Mouse (Mus musculus): ENCODE data around the gene Rasgef1a. TPM values are rescaled to one million over a fixed set of nuclear protein-coding genes. Genes with fewer than 3 reads are reported as not detected.

Rasgef1a gene
- polyA plus RNA-seq (2015; fragmentation: Nextera tagmentation; extraction: Ambion mirVana) = 0.13 and 0.33 TPM in 2 replicates

GRCm38 (mm10) chr6:118010756-118011615, at the start of gene Rasgef1a:
Gene Rasgef1a, plus strand, starts transcription at chr6:118011438.
- Histone ChIP-seq H3K27ac (no peak within 1 kb of the TSS), H3K4me2 (replicated peaks) (peak within 1 kb of the TSS; percentile 88), H3K4me1 (replicated peaks) (no peaks in the 10 kb centered on the region; the same call in 1 of the 2 replicates), H3K9me3 (no peaks in the 10 kb centered on the region), H3K27me3 (replicated peaks) (peaks cover 49% of the 10 kb centered on the region), H3K9ac (peak within 1 kb of the TSS; percentile 20; the same call in 1 of the 2 replicates), H3K36me3 (no peaks in the 10 kb centered on the region), H3K4me3 (replicated peaks) (peak within 1 kb of the TSS; percentile 40)
- no peak for ATAC-seq
- 13% methylated on average over 52 of the region's 70 CpGs for WGBS

GRCm38 (mm10) chr6:117963201-117963600, 48.0 kb upstream of the Rasgef1a start:
- H3K36me3 ChIP-seq = no peaks in the 10 kb centered on the region

DNA sequence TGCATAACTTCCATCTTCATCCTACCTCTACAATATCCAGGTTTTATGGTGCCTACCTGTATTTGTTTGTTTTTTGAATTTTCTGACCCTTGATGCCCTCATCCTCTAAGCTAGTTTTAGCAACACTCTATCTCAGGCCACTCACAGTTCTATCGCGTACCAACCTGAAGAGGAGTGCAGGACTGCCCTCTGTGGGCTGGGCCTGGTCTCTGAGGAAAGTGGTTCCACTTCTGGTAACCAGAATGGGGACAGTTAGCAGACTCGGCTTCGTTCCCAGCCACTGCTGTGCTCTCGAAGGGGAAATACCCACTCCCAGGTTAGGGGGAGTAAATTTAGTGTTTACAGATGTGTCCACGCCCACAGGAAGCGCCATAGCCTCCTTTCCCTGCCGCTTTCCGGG, 44.5 kb upstream of the Rasgef1a start:
- H3K4me2 ChIP-seq (replicated peaks) = no peak overlapping the region
- no peak for ATAC-seq
- no peak overlapping the region for H3K9ac ChIP-seq
- H3K9me3 ChIP-seq = no peaks in the 10 kb centered on the region
- WGBS = 31% methylated on average over 9 of the region's 9 CpGs
- no peaks in the 10 kb centered on the region for H3K4me1 ChIP-seq (replicated peaks)
- H3K27me3 ChIP-seq (replicated peaks) = no peaks in the 10 kb centered on the region
- no peak overlapping the region for H3K27ac ChIP-seq
- no peak overlapping the region for H3K4me3 ChIP-seq (replicated peaks)
- no peaks in the 10 kb centered on the region for H3K36me3 ChIP-seq

More at GRCm38 (mm10) chr6:117963201-117963600, 48.0 kb upstream of the Rasgef1a start:
- Histone ChIP-seq H3K4me2 (replicated peaks) (no peak overlapping the region), H3K4me3 (replicated peaks) (no peak overlapping the region), H3K27ac (no peak overlapping the region), H3K9ac (no peak overlapping the region), H3K4me1 (replicated peaks) (no peaks in the 10 kb centered on the region), H3K27me3 (replicated peaks) (no peaks in the 10 kb centered on the region), H3K9me3 (no peaks in the 10 kb centered on the region)
- 84% methylated on average over 3 of the region's 3 CpGs for WGBS
- no peak for ATAC-seq

GRCm38 (mm10) chr6:117987173-117987572, 24.1 kb upstream of the Rasgef1a start:
- H3K27me3 ChIP-seq (replicated peaks) = no peaks in the 10 kb centered on the region
- 53% methylated on average over 5 of the region's 5 CpGs for WGBS
- H3K4me1 ChIP-seq (replicated peaks) = no peaks in the 10 kb centered on the region
- H3K9me3 ChIP-seq = no peaks in the 10 kb centered on the region
- ATAC-seq = no peak
- H3K27ac ChIP-seq = no peak overlapping the region
- no peak overlapping the region for H3K9ac ChIP-seq
- H3K4me3 ChIP-seq (replicated peaks) = no peak overlapping the region
- H3K4me2 ChIP-seq (replicated peaks) = no peak overlapping the region
- no peaks in the 10 kb centered on the region for H3K36me3 ChIP-seq

DNA sequence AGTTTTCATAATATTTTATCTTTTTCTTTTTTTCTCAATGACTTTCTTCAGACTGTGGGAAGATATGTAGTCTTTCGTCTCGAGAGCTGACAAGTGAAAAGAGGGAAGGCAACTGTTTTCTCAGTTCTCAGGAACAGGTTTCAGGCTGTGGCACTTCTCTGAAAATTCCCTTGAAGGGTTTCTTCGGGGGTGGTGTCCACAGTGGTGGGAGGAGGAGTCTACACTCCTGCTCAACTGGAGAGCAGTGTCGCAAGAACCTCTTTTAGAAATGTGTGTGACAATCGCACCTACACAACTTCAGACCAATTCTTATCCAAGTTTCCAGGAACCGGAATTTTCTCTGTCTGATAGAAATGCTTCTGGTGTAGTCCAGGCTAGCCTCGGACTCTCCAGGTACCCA, 22.0 kb upstream of the Rasgef1a start:
- 88% methylated on average over 7 of the region's 7 CpGs for WGBS
- Histone ChIP-seq H3K27me3 (replicated peaks) (no peaks in the 10 kb centered on the region), H3K4me1 (replicated peaks) (no peaks in the 10 kb centered on the region), H3K9me3 (no peaks in the 10 kb centered on the region), H3K9ac (no peak overlapping the region), H3K36me3 (no peaks in the 10 kb centered on the region), H3K4me3 (replicated peaks) (no peak overlapping the region), H3K4me2 (replicated peaks) (no peak overlapping the region), H3K27ac (no peak overlapping the region)
- no peak for ATAC-seq

DNA sequence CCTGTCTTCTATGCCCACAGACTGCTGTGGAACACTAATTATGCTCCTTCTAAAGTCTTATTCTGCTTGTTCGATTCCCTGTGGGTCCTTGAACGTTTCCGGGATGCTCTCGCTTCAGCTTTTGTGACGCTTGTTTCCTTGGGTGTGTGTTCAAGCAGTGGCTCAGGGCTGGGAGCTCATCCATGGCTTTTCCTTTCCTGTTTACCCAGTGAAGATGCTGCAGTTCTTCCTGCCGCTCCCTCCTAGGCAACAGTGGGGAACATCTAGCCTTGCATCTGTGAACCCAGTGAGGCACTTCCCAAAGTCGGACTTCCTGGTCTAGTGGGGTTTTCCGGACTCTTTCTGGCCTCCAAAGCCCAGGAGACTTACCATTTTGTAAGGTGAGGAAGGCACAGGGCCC, 20.6 kb upstream of the Rasgef1a start:
- no peak for ATAC-seq
- H3K4me3 ChIP-seq (replicated peaks) = no peak overlapping the region
- H3K27me3 ChIP-seq (replicated peaks) = peaks cover 2% of the 10 kb centered on the region; the same call in 1 of the 2 replicates
- no peak overlapping the region for H3K9ac ChIP-seq
- H3K9me3 ChIP-seq = no peaks in the 10 kb centered on the region
- no peak overlapping the region for H3K27ac ChIP-seq
- H3K36me3 ChIP-seq = no peaks in the 10 kb centered on the region
- no peaks in the 10 kb centered on the region for H3K4me1 ChIP-seq (replicated peaks)
- 81% methylated on average over 8 of the region's 8 CpGs for WGBS
- H3K4me2 ChIP-seq (replicated peaks) = no peak overlapping the region

DNA sequence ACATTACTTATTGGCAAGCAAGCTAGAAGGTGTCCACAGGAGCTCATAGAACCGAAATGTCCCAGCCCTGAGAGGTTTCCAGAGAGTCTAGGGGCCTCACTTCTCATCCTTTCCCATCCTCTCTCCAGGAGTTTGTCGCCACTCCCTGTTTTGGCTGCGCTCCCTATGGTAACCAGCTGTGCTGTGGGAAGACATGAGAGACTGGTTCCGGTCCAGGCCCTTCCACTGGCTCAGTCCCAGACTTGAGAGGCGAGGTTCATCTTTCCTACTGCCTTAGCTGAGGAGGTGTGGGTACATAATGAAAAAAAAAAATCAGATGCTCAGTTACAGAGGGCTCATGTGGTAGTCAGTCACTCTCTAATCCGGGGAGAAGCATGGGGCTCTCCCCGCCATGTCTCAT, 19.9 kb upstream of the Rasgef1a start:
- 74% methylated on average over 7 of the region's 7 CpGs for WGBS

GRCm38 (mm10) chr6:117991928-117992327, 19.3 kb upstream of the Rasgef1a start:
- H3K36me3 ChIP-seq = no peaks in the 10 kb centered on the region
- no peaks in the 10 kb centered on the region for H3K9me3 ChIP-seq
- H3K9ac ChIP-seq = no peak overlapping the region
- peaks cover 7% of the 10 kb centered on the region; the same call in 1 of the 2 replicates for H3K27me3 ChIP-seq (replicated peaks)
- WGBS = 65% methylated on average over 8 of the region's 8 CpGs
- H3K27ac ChIP-seq = no peak overlapping the region
- H3K4me3 ChIP-seq (replicated peaks) = no peak overlapping the region
- no peak overlapping the region for H3K4me2 ChIP-seq (replicated peaks)
- no peak for ATAC-seq
- H3K4me1 ChIP-seq (replicated peaks) = no peaks in the 10 kb centered on the region

More for the DNA sequence above, 19.9 kb upstream of the Rasgef1a start:
- H3K4me1 ChIP-seq (replicated peaks) = no peaks in the 10 kb centered on the region
- H3K27ac ChIP-seq = no peak overlapping the region
- no peak overlapping the region for H3K9ac ChIP-seq
- no peak overlapping the region for H3K4me3 ChIP-seq (replicated peaks)
- peaks cover 7% of the 10 kb centered on the region; the same call in 1 of the 2 replicates for H3K27me3 ChIP-seq (replicated peaks)
- no peaks in the 10 kb centered on the region for H3K9me3 ChIP-seq
- no peak for ATAC-seq
- no peaks in the 10 kb centered on the region for H3K36me3 ChIP-seq
- H3K4me2 ChIP-seq (replicated peaks) = no peak overlapping the region

DNA sequence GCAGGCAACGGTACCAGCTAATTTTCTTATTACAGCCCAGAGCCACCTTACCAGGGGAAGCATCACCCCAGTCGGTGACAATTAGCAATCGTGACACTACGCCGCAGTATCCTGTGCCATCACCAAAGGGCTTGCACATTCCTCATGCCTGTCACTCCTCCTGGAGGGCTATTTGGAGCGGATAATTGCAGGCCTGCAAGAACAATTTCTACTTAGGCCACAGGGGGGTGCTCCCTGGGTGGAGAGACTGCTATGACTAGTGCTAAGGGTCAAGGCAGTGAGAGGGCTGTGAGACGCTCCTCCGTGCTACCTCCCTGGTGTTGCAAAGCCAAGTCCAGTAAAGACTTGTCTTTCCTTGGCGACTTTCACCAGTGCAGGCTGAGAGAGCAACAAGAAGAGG, 16.1 kb upstream of the Rasgef1a start:
- no peaks in the 10 kb centered on the region for H3K36me3 ChIP-seq
- 37% methylated on average over 9 of the region's 9 CpGs for WGBS
- no peak for ATAC-seq
- H3K27me3 ChIP-seq (replicated peaks) = peaks cover 7% of the 10 kb centered on the region; the same call in 1 of the 2 replicates
- H3K27ac ChIP-seq = no peak overlapping the region
- H3K9me3 ChIP-seq = no peaks in the 10 kb centered on the region
- no peak overlapping the region for H3K4me2 ChIP-seq (replicated peaks)
- no peaks in the 10 kb centered on the region for H3K4me1 ChIP-seq (replicated peaks)
- no peak overlapping the region for H3K4me3 ChIP-seq (replicated peaks)
- no peak overlapping the region for H3K9ac ChIP-seq

DNA sequence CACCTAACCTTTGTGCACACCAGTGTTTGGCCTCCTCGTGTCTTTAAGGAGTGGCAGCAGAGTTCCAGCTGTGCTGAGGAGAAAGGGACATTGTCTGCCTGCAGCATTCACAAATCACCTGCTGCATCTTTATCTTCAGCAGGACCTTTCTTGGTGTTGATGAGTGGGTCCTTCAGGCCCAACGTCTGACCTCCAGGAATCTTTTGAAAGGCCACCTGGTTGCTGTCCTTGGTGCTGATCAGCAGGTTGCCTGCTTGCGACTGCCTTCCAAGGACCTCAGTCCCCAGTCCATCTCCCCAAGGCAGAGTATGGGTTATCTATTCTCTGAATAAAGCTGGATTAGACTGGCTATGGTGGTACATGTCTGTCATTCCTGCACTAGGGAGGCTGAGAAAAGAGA, 10.0 kb upstream of the Rasgef1a start:
- Histone ChIP-seq H3K4me3 (replicated peaks) (no peak overlapping the region), H3K4me1 (replicated peaks) (no peaks in the 10 kb centered on the region), H3K27me3 (replicated peaks) (no peaks in the 10 kb centered on the region), H3K9ac (no peak overlapping the region), H3K27ac (no peak overlapping the region), H3K9me3 (no peaks in the 10 kb centered on the region), H3K4me2 (replicated peaks) (no peak overlapping the region), H3K36me3 (no peaks in the 10 kb centered on the region)
- 10% methylated on average over 3 of the region's 3 CpGs for WGBS
- ATAC-seq = no peak

- no peaks in the 10 kb centered on the region; the same call in 1 of the 2 replicates for H3K4me1 ChIP-seq (replicated peaks)
- H3K27ac ChIP-seq = no peak overlapping the region
- H3K27me3 ChIP-seq (replicated peaks) = peaks cover 25% of the 10 kb centered on the region
- H3K36me3 ChIP-seq = no peaks in the 10 kb centered on the region
- no peak overlapping the region for H3K9ac ChIP-seq
- 50% methylated on average over 5 of the region's 5 CpGs for WGBS
- ATAC-seq = no peak
- H3K4me3 ChIP-seq (replicated peaks) = no peak overlapping the region
- H3K4me2 ChIP-seq (replicated peaks) = no peak overlapping the region
- no peaks in the 10 kb centered on the region for H3K9me3 ChIP-seq
These were observed 3.9 kb upstream of the Rasgef1a start for GRCm38 (mm10) chr6:118007302-118007701.

DNA sequence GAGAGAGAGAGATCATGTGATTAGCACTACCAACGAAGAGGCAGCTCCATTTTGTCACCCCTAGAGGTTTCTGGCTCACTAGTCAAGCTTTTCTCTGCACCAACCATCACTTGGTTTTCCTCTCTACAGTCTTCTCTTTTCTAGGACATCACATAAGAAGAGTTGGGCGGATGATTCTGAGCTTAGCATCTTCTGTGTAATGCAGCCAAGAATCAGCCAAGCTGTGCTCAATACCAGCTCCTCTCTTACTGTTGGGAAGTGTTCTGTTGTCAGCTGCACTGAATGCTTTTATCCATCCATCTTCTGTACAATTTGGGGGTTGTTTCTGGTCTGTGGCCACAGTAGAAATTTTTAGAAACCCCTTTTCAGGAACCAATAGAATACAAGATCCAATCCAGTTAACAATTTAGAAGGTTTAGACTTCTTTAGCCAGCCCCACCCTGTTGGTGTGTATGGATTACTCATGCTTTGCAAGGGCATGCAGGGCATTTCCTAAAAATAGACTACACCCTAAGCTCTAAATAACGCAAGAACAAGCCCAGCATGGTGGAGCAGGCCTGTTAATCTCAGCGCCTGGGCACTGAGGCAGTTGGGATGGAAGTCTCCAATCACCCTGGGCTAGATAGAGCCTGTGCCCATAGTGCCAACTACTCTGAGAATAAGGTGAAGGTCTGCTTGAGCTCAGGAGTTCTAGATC, 3.2 kb upstream of the Rasgef1a start:
- H3K9ac ChIP-seq = no peak overlapping the region
- WGBS = 70% methylated on average over 4 of the region's 4 CpGs
- no peak for ATAC-seq

More for the DNA sequence above, 3.2 kb upstream of the Rasgef1a start:
- H3K36me3 ChIP-seq = no peaks in the 10 kb centered on the region
- no peak overlapping the region for H3K4me3 ChIP-seq (replicated peaks)
- no peak overlapping the region for H3K27ac ChIP-seq
- no peak overlapping the region for H3K4me2 ChIP-seq (replicated peaks)
- H3K4me1 ChIP-seq (replicated peaks) = no peaks in the 10 kb centered on the region; the same call in 1 of the 2 replicates
- no peaks in the 10 kb centered on the region for H3K9me3 ChIP-seq
- H3K27me3 ChIP-seq (replicated peaks) = peaks cover 32% of the 10 kb centered on the region

All from intestine, embryonic 15.5 days (tissue).